ENCODE assay signal across 8 mouse cellular contexts in genomic region chr9:94613891-94614671, GRCm38 (mm10). TPM values are rescaled to one million over a fixed set of nuclear protein-coding genes. Genes with fewer than 3 reads are reported as not detected.
DNase-seq lines count a peak whose midpoint lies in the region; ATAC-seq and TF ChIP-seq lines count a peak whose summit lies in the region.

No protein-coding gene starts in this region.

- WGBS in hindbrain, embryonic 11.5 days, result 47% methylated on average over 6 of the region's 6 CpGs
- 51% methylated on average over 6 of the region's 6 CpGs for WGBS in midbrain, embryonic 13.5 days

- TF ChIP-seq POLR2A in embryonic fibroblast, embryonic 13.5 days (IDR thresholded peaks at IDR 0.05; ENCODE audit: low read depth, low read length), result no peak

- peak; percentile 48 to 70 for DNase-seq in heart, adult 18-20 months
- DNase-seq in heart, postnatal 25 days (ENCODE audit: low spot score), result no peak
- peak; percentile 67 for DNase-seq in adipocyte (ENCODE audit: low spot score)
- peak; percentile 57 for DNase-seq in hindbrain, embryonic 11.5 days (ENCODE audit: low spot score)
- DNase-seq in layer of hippocampus, postnatal 14 days (ENCODE audit: low spot score in 2 of 2), result peak; percentile 13 to 79
- DNase-seq in thymus, postnatal 4 days, result peak; percentile 42

- no peaks in the 10 kb centered on the region for H3K4me1 ChIP-seq in embryonic fibroblast, embryonic 13.5 days (ENCODE audit: control insufficient read depth, insufficient read depth, low read length)
- H3K4me1 ChIP-seq in hindbrain, embryonic 11.5 days (replicated peaks; ENCODE audit: control insufficient read depth, insufficient read depth, low read length), result no peaks in the 10 kb centered on the region
- H3K4me1 ChIP-seq in midbrain, embryonic 13.5 days (replicated peaks), result peaks cover 14% of the 10 kb centered on the region

- no peaks in the 10 kb centered on the region for H3K36me3 ChIP-seq in hindbrain, embryonic 11.5 days (ENCODE audit: control insufficient read depth, insufficient read depth, low read length)
- H3K36me3 ChIP-seq in midbrain, embryonic 13.5 days, result no peaks in the 10 kb centered on the region

- no peak overlapping the region for H3K4me2 ChIP-seq in hindbrain, embryonic 11.5 days (replicated peaks; ENCODE audit: low read depth, low read length)
- H3K4me2 ChIP-seq in midbrain, embryonic 13.5 days (replicated peaks), result no peak overlapping the region

- no peak overlapping the region for H3K9ac ChIP-seq in hindbrain, embryonic 11.5 days (ENCODE audit: low read depth, low read length)
- no peak overlapping the region for H3K9ac ChIP-seq in midbrain, embryonic 13.5 days (replicated peaks)

- no peaks in the 10 kb centered on the region for H3K9me3 ChIP-seq in hindbrain, embryonic 11.5 days (ENCODE audit: control insufficient read depth, low read length)
- H3K9me3 ChIP-seq in midbrain, embryonic 13.5 days, result no peaks in the 10 kb centered on the region

- 0 out of 2 replicates have a peak, but pooled peaks have one; percentile 3 for TF ChIP-seq CTCF in embryonic fibroblast, embryonic 13.5 days (IDR thresholded peaks at IDR 0.05; ENCODE audit: borderline replicate concordance, insufficient read depth, low read length)

- ATAC-seq in hindbrain, embryonic 11.5 days (ENCODE audit: low FRiP score), result peak; percentile 63; the same call in 1 of the 2 replicates
- peak; percentile 55 for ATAC-seq in midbrain, embryonic 13.5 days

- H3K27ac ChIP-seq in embryonic fibroblast, embryonic 13.5 days (ENCODE audit: insufficient read depth, low read length), result no peak overlapping the region
- H3K27ac ChIP-seq in hindbrain, embryonic 11.5 days (ENCODE audit: low read depth, low read length), result no peak overlapping the region
- H3K27ac ChIP-seq in midbrain, embryonic 13.5 days, result no peak overlapping the region

- no peaks in the 10 kb centered on the region for H3K27me3 ChIP-seq in hindbrain, embryonic 11.5 days (ENCODE audit: control insufficient read depth, insufficient read depth, low read length)
- no peaks in the 10 kb centered on the region for H3K27me3 ChIP-seq in midbrain, embryonic 13.5 days

- no peak overlapping the region for H3K4me3 ChIP-seq in embryonic fibroblast, embryonic 13.5 days (ENCODE audit: insufficient read depth, low read length)
- H3K4me3 ChIP-seq in hindbrain, embryonic 11.5 days (ENCODE audit: low read depth, low read length), result no peak overlapping the region
- H3K4me3 ChIP-seq in midbrain, embryonic 13.5 days (replicated peaks), result no peak overlapping the region

- intact Hi-C loops in heart, postnatal 25 days (cut with DNase I), result loop anchor here (5.0 to 10.0 kb wide), 2 partner anchors 77 to 399 kb away; partner anchors contain the start of gene 1190002N15Rik

RNA-seq across cellular contexts. Expression of gene Slc9a9, which starts 55.6 kb away (rescaled TPM):
- 1 to 10 TPM; 1.6 to 2.4 TPM for total RNA-seq in heart, adult 18-20 months (2021)
- 1 to 10 TPM; 2.2 to 2.6 TPM for total RNA-seq in heart, postnatal 25 days (2021)
- polyA plus RNA-seq in embryonic fibroblast, embryonic 13.5 days (2011; ENCODE audit: insufficient read length, low read depth, missing spikeins), result 2.4 and 7.7 TPM in 2 replicates
- 3.5 and 3.8 TPM in 2 replicates for polyA plus RNA-seq in hindbrain, embryonic 11.5 days (2014; fragmentation: Nextera tagmentation; extraction: Ambion mirVana)
- total RNA-seq in layer of hippocampus, postnatal 14 days (2021), result 10 to 100 TPM; 15.2 to 15.6 TPM
- 5.6 and 6.1 TPM in 2 replicates for polyA plus RNA-seq in midbrain, embryonic 13.5 days (2015; fragmentation: Nextera tagmentation; extraction: Ambion mirVana)

Comparison
In these comparisons a context has a peak if more than half of its experiments do, and no peak if none do; other contexts are left out.
1. RNA of gene Slc9a9, which starts 55.6 kb away (total RNA-seq): 15.2 to 15.6 TPM in layer of hippocampus, postnatal 14 days; 2.2 to 2.6 TPM in heart, postnatal 25 days and 1.6 to 2.4 TPM in heart, adult 18-20 months; every median in the first group is over 4 times any median in the second.